Mouse (Mus musculus): ENCODE results near the gene Prkcb. TPM values are rescaled to one million over a fixed set of nuclear protein-coding genes. Genes with fewer than 3 reads are reported as not detected.

The Prkcb gene
- polyA plus RNA-seq, 1 experiment: 2.3 TPM

- TF ChIP-seq CTCF (IDR thresholded peaks at IDR 0.05; ENCODE audit: low read depth, low read length): no peak
- no peak for TF ChIP-seq POLR2A (IDR thresholded peaks at IDR 0.05; ENCODE audit: insufficient read depth, low read length)
- no peak for TF ChIP-seq EP300 (IDR thresholded peaks at IDR 0.05; ENCODE audit: insufficient read depth, low read depth, low read length)
- Histone ChIP-seq H3K27ac (ENCODE audit: insufficient read depth, low read length) (no peak overlapping the region), H3K27me3 (ENCODE audit: control insufficient read depth, insufficient read depth, low read length, poor library complexity, severe bottlenecking) (no peaks in the 10 kb centered on the region), H3K9ac (ENCODE audit: low read depth, poor library complexity, severe bottlenecking) (no peak overlapping the region), H3K9me3 (replicated peaks; ENCODE audit: control insufficient read depth, insufficient read depth, low read length, poor library complexity, severe bottlenecking) (no peaks in the 10 kb centered on the region), H3K4me3 (ENCODE audit: low read depth, low read length) (no peak overlapping the region), H3K4me1 (ENCODE audit: control insufficient read depth, insufficient read depth, low read length) (no peaks in the 10 kb centered on the region), H3K36me3 (ENCODE audit: control insufficient read depth, insufficient read depth, low read length, poor library complexity, severe bottlenecking) (no peaks in the 10 kb centered on the region)
Measured at GRCm38 (mm10) chr7:122387896-122388295, 99.3 kb downstream of the Prkcb start.

DNA sequence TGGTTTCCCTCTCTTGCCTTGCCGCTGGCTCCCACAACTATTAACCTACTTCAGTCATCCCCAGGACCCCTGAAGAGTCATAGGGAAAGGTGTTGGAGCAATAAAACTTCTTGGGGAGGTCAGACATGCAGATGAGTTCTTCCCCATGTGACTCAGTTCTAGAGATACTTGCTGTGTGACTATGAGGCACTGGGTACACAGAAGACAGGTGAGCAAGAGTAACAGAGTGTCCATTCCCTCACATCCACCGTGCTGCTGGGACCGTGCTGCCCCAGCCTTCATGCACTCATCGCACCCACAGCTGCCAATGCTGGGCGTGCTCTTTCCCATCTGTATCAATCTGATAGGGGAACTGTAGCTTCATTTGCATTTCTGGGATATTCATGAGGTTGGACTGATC, 100.3 kb downstream of the Prkcb start:
- H3K27ac ChIP-seq (ENCODE audit: insufficient read depth, low read length): no peak overlapping the region
- no peak for TF ChIP-seq EP300 (IDR thresholded peaks at IDR 0.05; ENCODE audit: insufficient read depth, low read depth, low read length)
- TF ChIP-seq CTCF (IDR thresholded peaks at IDR 0.05; ENCODE audit: low read depth, low read length): no peak
- TF ChIP-seq POLR2A (IDR thresholded peaks at IDR 0.05; ENCODE audit: insufficient read depth, low read length): no peak
- no peak overlapping the region for H3K4me3 ChIP-seq (ENCODE audit: low read depth, low read length)
- H3K4me1 ChIP-seq (ENCODE audit: control insufficient read depth, insufficient read depth, low read length): no peaks in the 10 kb centered on the region
- H3K9ac ChIP-seq (ENCODE audit: low read depth, poor library complexity, severe bottlenecking): no peak overlapping the region
- no peaks in the 10 kb centered on the region for H3K27me3 ChIP-seq (ENCODE audit: control insufficient read depth, insufficient read depth, low read length, poor library complexity, severe bottlenecking)
- no peaks in the 10 kb centered on the region for H3K9me3 ChIP-seq (replicated peaks; ENCODE audit: control insufficient read depth, insufficient read depth, low read length, poor library complexity, severe bottlenecking)
- H3K36me3 ChIP-seq (ENCODE audit: control insufficient read depth, insufficient read depth, low read length, poor library complexity, severe bottlenecking): no peaks in the 10 kb centered on the region

DNA sequence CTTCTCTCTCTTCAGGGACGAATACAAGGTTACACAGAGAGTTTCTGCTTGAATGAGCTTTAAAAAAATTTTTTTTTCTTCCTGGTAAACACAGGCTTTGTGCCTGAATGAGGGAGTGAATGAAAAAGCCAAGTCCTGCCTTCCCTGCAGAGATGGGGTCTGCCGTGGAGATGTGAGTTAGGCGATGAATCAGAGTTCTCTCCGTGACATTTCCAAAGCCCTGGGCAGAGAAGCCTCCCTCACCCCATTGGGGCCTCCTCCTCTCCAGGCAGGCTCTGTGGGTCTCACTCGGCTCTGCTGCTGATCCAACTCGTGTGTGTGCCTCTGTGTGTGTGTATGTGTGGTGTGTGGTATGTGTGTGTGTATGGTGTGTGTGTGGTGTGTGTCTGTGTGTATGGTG, 101.1 kb downstream of the Prkcb start:
- H3K36me3 ChIP-seq (ENCODE audit: control insufficient read depth, insufficient read depth, low read length, poor library complexity, severe bottlenecking): no peaks in the 10 kb centered on the region
- H3K4me3 ChIP-seq (ENCODE audit: low read depth, low read length): no peak overlapping the region
- H3K27ac ChIP-seq (ENCODE audit: insufficient read depth, low read length): no peak overlapping the region
- H3K4me1 ChIP-seq (ENCODE audit: control insufficient read depth, insufficient read depth, low read length): no peaks in the 10 kb centered on the region
- H3K9me3 ChIP-seq (replicated peaks; ENCODE audit: control insufficient read depth, insufficient read depth, low read length, poor library complexity, severe bottlenecking): no peaks in the 10 kb centered on the region
- no peaks in the 10 kb centered on the region for H3K27me3 ChIP-seq (ENCODE audit: control insufficient read depth, insufficient read depth, low read length, poor library complexity, severe bottlenecking)
- TF ChIP-seq POLR2A (IDR thresholded peaks at IDR 0.05; ENCODE audit: insufficient read depth, low read length) (no peak), EP300 (IDR thresholded peaks at IDR 0.05; ENCODE audit: insufficient read depth, low read depth, low read length) (no peak), CTCF (IDR thresholded peaks at IDR 0.05; ENCODE audit: low read depth, low read length) (no peak)
- no peak overlapping the region for H3K9ac ChIP-seq (ENCODE audit: low read depth, poor library complexity, severe bottlenecking)

DNA sequence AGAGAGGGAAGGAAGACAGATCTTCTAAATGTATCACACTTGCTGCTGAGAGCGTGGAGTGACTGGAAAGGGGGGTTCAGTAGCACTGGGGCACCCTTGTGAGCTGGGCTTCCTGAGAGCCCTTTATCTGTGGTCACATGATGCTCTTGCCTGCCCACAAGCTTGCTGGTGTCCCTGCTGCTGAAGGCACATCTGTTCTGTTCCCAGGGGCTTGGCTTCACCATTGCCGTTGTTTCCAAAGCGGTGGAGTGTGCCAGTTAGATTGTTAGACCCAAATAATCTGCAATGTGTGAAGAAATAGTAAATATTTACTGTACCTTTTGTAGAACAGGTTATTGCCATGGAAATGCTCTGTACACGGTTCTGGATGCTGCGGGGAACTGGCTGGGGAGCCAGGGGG, 101.6 kb downstream of the Prkcb start:
- H3K4me1 ChIP-seq (ENCODE audit: control insufficient read depth, insufficient read depth, low read length): no peaks in the 10 kb centered on the region
- H3K27ac ChIP-seq (ENCODE audit: insufficient read depth, low read length): no peak overlapping the region
- H3K9ac ChIP-seq (ENCODE audit: low read depth, poor library complexity, severe bottlenecking): no peak overlapping the region
- H3K9me3 ChIP-seq (replicated peaks; ENCODE audit: control insufficient read depth, insufficient read depth, low read length, poor library complexity, severe bottlenecking): no peaks in the 10 kb centered on the region
- no peak overlapping the region for H3K4me3 ChIP-seq (ENCODE audit: low read depth, low read length)
- TF ChIP-seq EP300 (IDR thresholded peaks at IDR 0.05; ENCODE audit: insufficient read depth, low read depth, low read length) (no peak), CTCF (IDR thresholded peaks at IDR 0.05; ENCODE audit: low read depth, low read length) (no peak), POLR2A (IDR thresholded peaks at IDR 0.05; ENCODE audit: insufficient read depth, low read length) (no peak)
- no peaks in the 10 kb centered on the region for H3K36me3 ChIP-seq (ENCODE audit: control insufficient read depth, insufficient read depth, low read length, poor library complexity, severe bottlenecking)
- H3K27me3 ChIP-seq (ENCODE audit: control insufficient read depth, insufficient read depth, low read length, poor library complexity, severe bottlenecking): no peaks in the 10 kb centered on the region

- Histone ChIP-seq H3K4me3 (ENCODE audit: low read depth, low read length) (no peak overlapping the region), H3K9me3 (replicated peaks; ENCODE audit: control insufficient read depth, insufficient read depth, low read length, poor library complexity, severe bottlenecking) (no peaks in the 10 kb centered on the region), H3K27me3 (ENCODE audit: control insufficient read depth, insufficient read depth, low read length, poor library complexity, severe bottlenecking) (no peaks in the 10 kb centered on the region), H3K9ac (ENCODE audit: low read depth, poor library complexity, severe bottlenecking) (no peak overlapping the region), H3K36me3 (ENCODE audit: control insufficient read depth, insufficient read depth, low read length, poor library complexity, severe bottlenecking) (no peaks in the 10 kb centered on the region), H3K4me1 (ENCODE audit: control insufficient read depth, insufficient read depth, low read length) (no peaks in the 10 kb centered on the region), H3K27ac (ENCODE audit: insufficient read depth, low read length) (no peak overlapping the region)
- no peak for TF ChIP-seq CTCF (IDR thresholded peaks at IDR 0.05; ENCODE audit: low read depth, low read length)
- TF ChIP-seq EP300 (IDR thresholded peaks at IDR 0.05; ENCODE audit: insufficient read depth, low read depth, low read length): no peak
- no peak for TF ChIP-seq POLR2A (IDR thresholded peaks at IDR 0.05; ENCODE audit: insufficient read depth, low read length)
Measured at GRCm38 (mm10) chr7:122390683-122391082, 102.1 kb downstream of the Prkcb start.

DNA sequence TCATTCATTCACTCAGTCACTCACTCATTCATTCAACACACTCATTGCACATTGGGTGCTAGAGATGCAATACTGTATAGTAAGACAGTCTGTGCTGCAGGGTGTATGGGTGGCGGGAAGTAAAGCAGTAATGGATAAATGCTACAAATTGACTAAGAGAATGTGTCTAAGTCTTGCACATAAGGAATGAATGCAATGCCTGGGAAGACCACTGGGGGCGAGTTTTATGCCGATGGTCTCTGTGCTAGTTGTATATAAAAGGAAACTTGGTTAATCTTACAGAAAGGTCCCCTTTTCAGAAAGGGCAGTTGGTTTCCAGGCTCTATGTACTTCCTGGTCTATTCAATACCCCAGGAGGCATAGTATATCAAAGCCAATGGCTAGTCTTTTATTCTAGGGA, 102.8 kb downstream of the Prkcb start:
- TF ChIP-seq POLR2A (IDR thresholded peaks at IDR 0.05; ENCODE audit: insufficient read depth, low read length) (no peak), CTCF (IDR thresholded peaks at IDR 0.05; ENCODE audit: low read depth, low read length) (no peak), EP300 (IDR thresholded peaks at IDR 0.05; ENCODE audit: insufficient read depth, low read depth, low read length) (no peak)
- no peaks in the 10 kb centered on the region for H3K36me3 ChIP-seq (ENCODE audit: control insufficient read depth, insufficient read depth, low read length, poor library complexity, severe bottlenecking)
- no peak overlapping the region for H3K9ac ChIP-seq (ENCODE audit: low read depth, poor library complexity, severe bottlenecking)
- no peaks in the 10 kb centered on the region for H3K4me1 ChIP-seq (ENCODE audit: control insufficient read depth, insufficient read depth, low read length)
- H3K4me3 ChIP-seq (ENCODE audit: low read depth, low read length): no peak overlapping the region
- no peaks in the 10 kb centered on the region for H3K9me3 ChIP-seq (replicated peaks; ENCODE audit: control insufficient read depth, insufficient read depth, low read length, poor library complexity, severe bottlenecking)
- H3K27me3 ChIP-seq (ENCODE audit: control insufficient read depth, insufficient read depth, low read length, poor library complexity, severe bottlenecking): no peaks in the 10 kb centered on the region
- H3K27ac ChIP-seq (ENCODE audit: insufficient read depth, low read length): no peak overlapping the region
